Mouse (Mus musculus): ENCODE measurements around the gene Nme2.

- TF ChIP-seq POLR2A (IDR thresholded peaks at IDR 0.05; ENCODE audit: insufficient read length, low read depth) (no peak), MYOD1 (IDR thresholded peaks at IDR 0.05; ENCODE audit: control insufficient read depth in 1 of 3, insufficient read length in 2 of 3, low read depth in 2 of 3) (no peak), REST (IDR thresholded peaks at IDR 0.05; ENCODE audit: insufficient read depth, insufficient read length) (no peak), TCF12 (IDR thresholded peaks at IDR 0.05; ENCODE audit: insufficient read depth, poor library complexity, severe bottlenecking) (no peak), POLR2AphosphoS2 (IDR thresholded peaks at IDR 0.05; ENCODE audit: insufficient read length, low read depth) (no peak)
Observed at GRCm38 (mm10) chr11:93996306-93997140, 40.5 kb upstream of the Nme2 start.

Data from myocyte (in vitro differentiated cells).